Mouse (Mus musculus): ENCODE data around the gene Egln3. TPM values are rescaled to one million over a fixed set of nuclear protein-coding genes. Genes with fewer than 3 reads are reported as not detected.

The Egln3 gene
- polyA plus RNA-seq, 1 experiment from 2014 or later: 7.1 TPM

DNA sequence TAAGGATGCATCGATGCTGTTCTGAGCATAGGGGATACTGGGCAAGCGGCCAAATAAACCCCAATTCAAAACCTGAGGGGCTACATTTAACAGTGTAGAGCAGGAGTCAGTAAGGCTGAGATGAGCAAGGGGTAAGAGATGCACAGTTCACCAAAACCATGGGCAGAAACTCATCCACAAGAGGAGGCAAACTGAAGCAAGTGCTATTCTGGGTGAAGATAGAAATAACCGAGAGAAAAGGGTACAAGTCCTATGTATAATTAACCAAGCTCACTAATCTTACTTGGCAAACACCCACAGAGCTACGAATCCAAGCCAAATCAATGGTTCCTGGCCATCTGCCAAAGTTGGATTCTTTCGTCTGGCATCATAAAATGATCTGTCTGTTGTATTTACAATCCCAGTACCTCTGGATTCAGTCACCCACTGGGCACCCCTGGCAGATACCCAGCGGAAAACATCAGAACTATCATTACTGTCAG, 6.3 kb downstream of the Egln3 start:
- ATAC-seq: peak; percentile 57
- WGBS: 10% methylated on average over 6 of the region's 6 CpGs

DNA sequence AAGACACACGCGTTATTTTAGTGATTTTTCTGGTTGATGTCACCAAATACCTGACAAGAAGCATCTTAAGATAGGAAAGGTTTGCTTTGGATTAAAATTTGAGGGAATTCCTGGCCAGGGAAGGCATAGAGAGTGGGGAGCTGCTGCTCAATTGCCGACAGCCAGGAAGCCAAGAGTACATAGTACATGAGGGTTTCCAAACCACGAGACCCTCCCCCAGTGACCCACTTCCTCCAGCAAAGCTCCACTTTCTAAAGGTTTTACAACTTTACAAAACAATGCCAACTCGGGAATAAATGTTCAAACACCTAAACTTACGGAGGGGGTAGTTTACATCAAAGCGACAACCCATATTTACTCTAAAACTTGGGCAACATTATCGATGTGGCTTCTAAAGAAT, 6.8 kb downstream of the Egln3 start:
- H3K4me3 ChIP-seq (replicated peaks; ENCODE audit: low read length): no peak overlapping the region
- no peaks in the 10 kb centered on the region for H3K27me3 ChIP-seq (replicated peaks; ENCODE audit: control insufficient read depth, insufficient read depth, low read length)
- H3K9me3 ChIP-seq (ENCODE audit: control insufficient read depth, low read length): no peaks in the 10 kb centered on the region
- peaks cover 47% of the 10 kb centered on the region for H3K4me1 ChIP-seq (replicated peaks; ENCODE audit: control insufficient read depth, insufficient read depth, low read length)
- H3K9ac ChIP-seq (replicated peaks; ENCODE audit: low read depth, low read length): no peak overlapping the region
- ATAC-seq: no peak
- WGBS: 30% methylated on average over 8 of the region's 8 CpGs
- no peaks in the 10 kb centered on the region for H3K36me3 ChIP-seq (ENCODE audit: control insufficient read depth, insufficient read depth)
- H3K27ac ChIP-seq (ENCODE audit: low read length): peak overlapping the region; percentile 57
- H3K4me2 ChIP-seq (ENCODE audit: low read length): peak overlapping the region; percentile 30

More for the DNA sequence above, 6.3 kb downstream of the Egln3 start:
- peaks cover 42% of the 10 kb centered on the region for H3K4me1 ChIP-seq (replicated peaks; ENCODE audit: control insufficient read depth, insufficient read depth, low read length)
- H3K9ac ChIP-seq (replicated peaks; ENCODE audit: low read depth, low read length): no peak overlapping the region
- no peaks in the 10 kb centered on the region for H3K36me3 ChIP-seq (ENCODE audit: control insufficient read depth, insufficient read depth)
- H3K4me2 ChIP-seq (ENCODE audit: low read length): peak overlapping the region; percentile 30
- no peak overlapping the region for H3K4me3 ChIP-seq (replicated peaks; ENCODE audit: low read length)
- no peaks in the 10 kb centered on the region for H3K9me3 ChIP-seq (ENCODE audit: control insufficient read depth, low read length)
- no peaks in the 10 kb centered on the region for H3K27me3 ChIP-seq (replicated peaks; ENCODE audit: control insufficient read depth, insufficient read depth, low read length)
- H3K27ac ChIP-seq (ENCODE audit: low read length): peak overlapping the region; percentile 57

DNA sequence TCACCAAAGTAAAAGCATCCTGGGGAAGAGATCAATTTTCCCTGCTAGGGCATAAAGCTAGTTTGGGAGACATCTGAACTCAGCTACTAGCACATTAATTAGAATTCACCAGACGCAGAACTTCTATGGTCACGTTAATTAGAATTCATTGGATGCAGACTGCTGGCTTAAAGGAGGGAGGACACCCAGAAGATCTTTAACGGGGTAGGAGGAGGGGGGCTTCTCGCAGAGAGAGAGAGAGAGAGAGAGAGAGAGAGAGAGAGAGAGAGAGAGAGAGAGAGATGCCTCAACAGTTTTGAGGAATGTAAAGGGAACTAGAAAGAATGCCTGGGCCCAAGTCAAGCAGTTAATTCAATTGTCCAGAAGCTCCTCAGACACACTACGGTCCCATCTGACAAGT, 9.5 kb downstream of the Egln3 start:
- Histone ChIP-seq H3K4me1 (replicated peaks; ENCODE audit: control insufficient read depth, insufficient read depth, low read length) (peaks cover 55% of the 10 kb centered on the region), H3K9ac (replicated peaks; ENCODE audit: low read depth, low read length) (no peak overlapping the region), H3K4me3 (replicated peaks; ENCODE audit: low read length) (no peak overlapping the region), H3K27me3 (replicated peaks; ENCODE audit: control insufficient read depth, insufficient read depth, low read length) (no peaks in the 10 kb centered on the region), H3K36me3 (ENCODE audit: control insufficient read depth, insufficient read depth) (no peaks in the 10 kb centered on the region), H3K4me2 (ENCODE audit: low read length) (no peak overlapping the region), H3K27ac (ENCODE audit: low read length) (no peak overlapping the region), H3K9me3 (ENCODE audit: control insufficient read depth, low read length) (no peaks in the 10 kb centered on the region)
- WGBS: 5% methylated on average over 5 of the region's 5 CpGs
- ATAC-seq: no peak

DNA sequence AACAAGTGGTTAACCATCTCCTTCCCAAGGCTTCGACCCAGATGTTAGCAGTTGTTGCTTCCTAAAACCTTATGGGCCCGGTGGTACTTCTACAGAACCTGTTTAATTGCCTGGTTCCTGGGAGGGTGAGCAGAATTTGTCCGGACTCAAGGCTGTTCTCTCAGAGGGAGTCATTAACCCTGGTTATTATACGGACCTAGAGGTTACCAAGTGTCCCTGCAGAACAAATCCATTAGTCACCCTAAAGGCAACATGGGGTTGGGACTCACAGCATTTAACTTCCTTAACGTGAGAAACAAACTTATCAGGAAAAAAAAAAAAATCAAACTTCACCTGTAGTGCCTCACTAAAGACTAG, 11.4 kb downstream of the Egln3 start:
- Histone ChIP-seq H3K4me2 (ENCODE audit: low read length) (peak overlapping the region; percentile 42), H3K9me3 (ENCODE audit: control insufficient read depth, low read length) (no peaks in the 10 kb centered on the region), H3K27me3 (replicated peaks; ENCODE audit: control insufficient read depth, insufficient read depth, low read length) (no peaks in the 10 kb centered on the region), H3K4me3 (replicated peaks; ENCODE audit: low read length) (peak overlapping the region; percentile 23), H3K36me3 (ENCODE audit: control insufficient read depth, insufficient read depth) (no peaks in the 10 kb centered on the region), H3K4me1 (replicated peaks; ENCODE audit: control insufficient read depth, insufficient read depth, low read length) (peaks cover 48% of the 10 kb centered on the region), H3K27ac (ENCODE audit: low read length) (peak overlapping the region; percentile 29), H3K9ac (replicated peaks; ENCODE audit: low read depth, low read length) (peak overlapping the region; percentile 14; the same call in 1 of the 2 replicates)
- peak; percentile 11; the same call in 1 of the 2 replicates for ATAC-seq
- WGBS: 3% methylated on average over 5 of the region's 5 CpGs

DNA sequence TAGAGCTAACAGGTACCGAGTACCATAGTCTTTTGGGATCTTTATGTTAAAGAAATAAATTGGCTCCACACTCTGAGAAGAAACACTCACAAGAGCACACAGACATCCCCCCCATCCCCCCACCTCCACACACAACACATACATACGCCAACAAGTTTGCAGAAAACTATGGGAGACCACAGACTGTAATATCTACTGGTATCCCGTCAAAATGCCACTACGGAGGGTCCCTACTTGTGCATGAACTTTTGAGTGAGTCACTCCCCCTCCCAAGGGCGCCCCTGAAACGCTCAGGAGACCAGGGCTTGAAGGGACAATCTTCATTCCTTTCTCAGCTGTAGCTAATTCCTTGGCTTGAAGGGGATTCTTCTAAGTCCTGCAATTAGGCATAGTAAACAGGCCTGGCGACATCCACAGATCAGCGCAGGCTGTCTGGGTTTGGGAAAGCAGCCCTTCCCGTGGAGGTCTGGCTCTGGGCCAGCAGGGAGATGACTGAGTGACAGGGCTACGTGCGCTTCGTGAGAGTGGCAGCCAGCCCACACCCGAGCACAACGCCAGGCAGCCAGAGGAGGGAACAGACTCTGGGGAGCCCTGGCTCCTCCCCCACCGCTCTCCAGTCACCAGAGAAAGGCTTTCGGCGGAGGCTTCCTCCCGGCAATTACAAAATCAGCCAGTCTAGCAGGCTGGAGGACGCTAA, 11.9 kb downstream of the Egln3 start:
- Histone ChIP-seq H3K4me3 (replicated peaks; ENCODE audit: low read length) (peak overlapping the region; percentile 23), H3K27me3 (replicated peaks; ENCODE audit: control insufficient read depth, insufficient read depth, low read length) (no peaks in the 10 kb centered on the region), H3K4me2 (ENCODE audit: low read length) (peak overlapping the region; percentile 42), H3K9ac (replicated peaks; ENCODE audit: low read depth, low read length) (peak overlapping the region; percentile 14; the same call in 1 of the 2 replicates), H3K9me3 (ENCODE audit: control insufficient read depth, low read length) (no peaks in the 10 kb centered on the region), H3K4me1 (replicated peaks; ENCODE audit: control insufficient read depth, insufficient read depth, low read length) (peaks cover 43% of the 10 kb centered on the region), H3K27ac (ENCODE audit: low read length) (peak overlapping the region; percentile 29), H3K36me3 (ENCODE audit: control insufficient read depth, insufficient read depth) (no peaks in the 10 kb centered on the region)
- peak; percentile 99 for ATAC-seq
- 1% methylated on average over 19 of the region's 19 CpGs for WGBS

DNA sequence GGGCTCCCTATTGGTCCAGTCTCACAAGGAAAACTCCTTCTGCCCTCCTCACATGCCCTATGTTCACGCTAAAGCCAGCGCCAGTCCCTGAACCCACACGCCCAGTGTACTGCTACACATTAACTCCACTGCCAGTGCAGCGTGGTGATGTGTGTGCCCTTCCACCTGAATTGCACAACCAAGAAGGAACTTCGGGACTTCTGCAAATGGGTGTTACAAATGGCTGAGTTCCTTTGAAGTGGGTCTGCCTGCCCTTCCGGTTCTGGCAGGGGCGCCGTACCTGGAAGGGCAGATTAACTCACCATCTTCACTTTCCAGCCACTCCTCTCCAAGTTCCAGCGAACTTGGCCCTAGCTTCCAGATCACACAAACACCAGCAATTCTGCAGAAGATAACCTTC, 12.5 kb downstream of the Egln3 start:
- H3K9ac ChIP-seq (replicated peaks; ENCODE audit: low read depth, low read length): no peak overlapping the region
- H3K4me2 ChIP-seq (ENCODE audit: low read length): peak overlapping the region; percentile 42; the same call in 1 of the 2 replicates
- no peaks in the 10 kb centered on the region for H3K9me3 ChIP-seq (ENCODE audit: control insufficient read depth, low read length)
- no peaks in the 10 kb centered on the region for H3K36me3 ChIP-seq (ENCODE audit: control insufficient read depth, insufficient read depth)
- peaks cover 39% of the 10 kb centered on the region for H3K4me1 ChIP-seq (replicated peaks; ENCODE audit: control insufficient read depth, insufficient read depth, low read length)
- ATAC-seq: no peak
- 0 out of 2 replicates have a peak overlapping the region, but pooled peaks have one; percentile 6 for H3K27ac ChIP-seq (ENCODE audit: low read length)
- WGBS: 40% methylated on average over 9 of the region's 9 CpGs
- H3K4me3 ChIP-seq (replicated peaks; ENCODE audit: low read length): no peak overlapping the region
- H3K27me3 ChIP-seq (replicated peaks; ENCODE audit: control insufficient read depth, insufficient read depth, low read length): no peaks in the 10 kb centered on the region

DNA sequence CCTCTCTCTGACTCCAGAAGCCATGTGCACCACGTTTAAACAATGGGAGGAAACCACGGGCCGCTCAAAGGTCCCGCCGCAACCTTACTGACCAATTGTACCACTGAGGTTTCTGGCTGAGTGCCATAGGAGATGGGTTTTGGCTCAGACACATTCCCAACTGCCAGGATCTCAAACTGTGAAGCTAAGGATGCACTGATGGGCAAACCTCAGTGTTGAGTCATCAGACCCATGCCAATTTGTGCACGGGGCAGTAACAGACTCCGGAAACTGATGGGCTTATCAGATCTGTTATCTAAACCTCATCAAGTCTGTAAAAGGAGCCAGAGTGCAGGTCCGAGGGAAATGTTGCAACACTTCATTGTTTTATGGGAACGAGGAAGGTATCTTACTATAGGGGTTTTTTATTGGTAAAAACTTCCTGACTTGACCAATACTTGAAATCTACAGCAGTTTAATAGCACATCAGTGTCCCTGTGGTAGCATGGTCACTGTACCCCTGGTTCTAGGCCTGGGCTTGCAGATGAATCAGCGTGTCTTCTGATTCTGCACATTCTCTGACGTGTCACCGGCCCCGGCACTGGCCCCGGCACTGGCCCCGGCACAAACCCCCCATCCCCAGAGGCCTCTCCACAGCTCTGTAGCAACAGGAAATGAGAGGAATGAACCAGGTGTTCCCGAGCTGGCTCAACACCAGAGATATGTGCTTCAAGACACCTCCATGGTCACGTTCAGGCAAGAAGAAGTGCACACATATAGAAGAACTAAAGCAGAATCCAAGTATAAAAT, 15.7 kb downstream of the Egln3 start:
- ATAC-seq: no peak

DNA sequence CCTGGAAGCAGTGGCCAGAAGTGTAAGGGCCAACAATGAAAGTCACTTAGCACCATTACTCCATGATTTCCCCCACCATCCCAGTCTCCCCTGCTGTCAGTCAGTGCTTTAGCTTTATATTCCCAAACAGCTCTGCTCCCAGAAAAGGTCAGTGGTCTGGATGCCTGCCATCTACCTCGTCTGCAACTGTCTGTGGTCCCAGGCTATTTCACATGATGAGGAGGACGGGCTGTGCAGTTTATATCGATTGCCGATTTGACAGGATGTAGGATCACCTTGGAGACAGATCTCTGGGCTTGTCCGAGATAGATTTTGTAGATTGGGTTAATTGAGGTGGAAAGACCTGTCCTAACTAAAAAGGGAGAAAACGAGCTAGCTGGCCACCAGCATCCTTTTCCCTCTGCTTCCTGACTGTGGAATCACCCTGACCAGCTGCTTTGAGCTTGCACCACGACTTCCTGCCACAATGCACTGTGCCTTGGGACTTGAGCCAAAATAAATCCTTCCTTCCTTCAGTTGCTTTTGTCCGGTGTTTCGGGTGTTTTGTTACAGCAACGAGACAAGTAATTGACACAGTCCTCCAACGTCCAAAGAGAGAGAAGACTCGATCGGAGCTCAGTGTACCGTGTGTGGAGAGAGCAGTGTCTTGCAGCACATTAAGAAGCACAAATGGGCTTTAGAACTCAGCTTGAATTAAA, 16.6 kb downstream of the Egln3 start:
- ATAC-seq: no peak
- Histone ChIP-seq H3K36me3 (ENCODE audit: control insufficient read depth, insufficient read depth) (0 out of 2 replicates have a peak, but pooled peaks cover 2% of the 10 kb centered on the region), H3K27ac (ENCODE audit: low read length) (no peak overlapping the region), H3K9ac (replicated peaks; ENCODE audit: low read depth, low read length) (no peak overlapping the region), H3K4me1 (replicated peaks; ENCODE audit: control insufficient read depth, insufficient read depth, low read length) (peaks cover 18% of the 10 kb centered on the region), H3K4me3 (replicated peaks; ENCODE audit: low read length) (no peak overlapping the region), H3K27me3 (replicated peaks; ENCODE audit: control insufficient read depth, insufficient read depth, low read length) (no peaks in the 10 kb centered on the region), H3K9me3 (ENCODE audit: control insufficient read depth, low read length) (no peaks in the 10 kb centered on the region), H3K4me2 (ENCODE audit: low read length) (no peak overlapping the region)
- WGBS: 25% methylated on average over 14 of the region's 14 CpGs

More for the DNA sequence above, 15.7 kb downstream of the Egln3 start:
- no peak overlapping the region for H3K4me2 ChIP-seq (ENCODE audit: low read length)
- 78% methylated on average over 17 of the region's 17 CpGs for WGBS
- H3K27me3 ChIP-seq (replicated peaks; ENCODE audit: control insufficient read depth, insufficient read depth, low read length): no peaks in the 10 kb centered on the region
- H3K27ac ChIP-seq (ENCODE audit: low read length): no peak overlapping the region
- peaks cover 27% of the 10 kb centered on the region for H3K4me1 ChIP-seq (replicated peaks; ENCODE audit: control insufficient read depth, insufficient read depth, low read length)
- H3K4me3 ChIP-seq (replicated peaks; ENCODE audit: low read length): no peak overlapping the region
- no peaks in the 10 kb centered on the region for H3K36me3 ChIP-seq (ENCODE audit: control insufficient read depth, insufficient read depth)
- no peaks in the 10 kb centered on the region for H3K9me3 ChIP-seq (ENCODE audit: control insufficient read depth, low read length)
- no peak overlapping the region for H3K9ac ChIP-seq (replicated peaks; ENCODE audit: low read depth, low read length)

DNA sequence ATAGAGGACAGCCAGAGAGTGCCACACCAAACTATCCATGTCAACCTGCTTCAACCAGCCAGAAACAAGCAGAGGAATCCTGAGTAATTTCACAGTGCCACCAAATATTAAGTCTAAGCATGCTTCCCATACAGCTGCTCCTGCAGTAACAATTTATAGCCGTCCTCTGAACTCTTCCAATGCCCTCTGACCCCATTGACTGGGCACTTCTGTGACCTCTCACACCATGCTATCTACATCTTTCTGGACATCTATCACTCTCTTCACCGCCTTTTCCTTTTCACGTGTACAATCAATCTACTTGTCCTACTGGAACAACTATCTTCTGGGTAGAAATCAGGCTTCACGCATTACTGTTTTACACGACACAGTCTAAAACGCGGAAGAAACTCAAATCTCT, 19.4 kb downstream of the Egln3 start:
- no peak overlapping the region for H3K4me3 ChIP-seq (replicated peaks; ENCODE audit: low read length)
- H3K4me1 ChIP-seq (replicated peaks; ENCODE audit: control insufficient read depth, insufficient read depth, low read length): peaks cover 5% of the 10 kb centered on the region; the same call in 1 of the 2 replicates
- no peak overlapping the region for H3K27ac ChIP-seq (ENCODE audit: low read length)
- 0 out of 2 replicates have a peak, but pooled peaks cover 2% of the 10 kb centered on the region for H3K36me3 ChIP-seq (ENCODE audit: control insufficient read depth, insufficient read depth)
- H3K9me3 ChIP-seq (ENCODE audit: control insufficient read depth, low read length): no peaks in the 10 kb centered on the region
- no peak for ATAC-seq
- no peak overlapping the region for H3K4me2 ChIP-seq (ENCODE audit: low read length)
- no peaks in the 10 kb centered on the region for H3K27me3 ChIP-seq (replicated peaks; ENCODE audit: control insufficient read depth, insufficient read depth, low read length)
- no peak overlapping the region for H3K9ac ChIP-seq (replicated peaks; ENCODE audit: low read depth, low read length)
- 96% methylated on average over 7 of the region's 7 CpGs for WGBS
